ENCODE assay signal across 34 mouse cellular contexts in genomic region chr4:24808316-24808715, GRCm38 (mm10). TPM values are rescaled to one million over a fixed set of nuclear protein-coding genes. Genes with fewer than 3 reads are reported as not detected.
"Had no signal": no experiment of that assay in that cellular context is flagged by ENCODE, and none has a peak within 500 bp of the region (broad histone marks: within the 10 kb centered on the region; RNA-seq: fewer than 3 reads in every experiment).

No protein-coding gene starts in this region.

- H3K27ac ChIP-seq: limb, embryonic 10.5 days; limb, embryonic 12.5 days; limb, embryonic 13.5 days; limb, embryonic 15.5 days; liver, embryonic 12.5 days; liver, embryonic 13.5 days; liver, embryonic 14.5 days; liver, embryonic 15.5 days; lung, embryonic 15.5 days; macrophage; midbrain, embryonic 10.5 days; midbrain, embryonic 12.5 days; midbrain, embryonic 13.5 days; neural tube, embryonic 12.5 days had no signal

- DNase-seq: left cerebral cortex, postnatal 4 days; liver; liver, embryonic 13.5 days; liver, postnatal 0 days; lung, adult 18-20 months; lung, adult 2 months; lung, embryonic 14.5 days; lung, postnatal 10 days; lung, postnatal 14 days; lung, postnatal 36 days; lung, postnatal 4 days; midbrain, embryonic 14.5 days had no signal

- ATAC-seq: liver, embryonic 12.5 days; liver, postnatal 0 days; lung, postnatal 0 days; midbrain, embryonic 13.5 days; midbrain, embryonic 16.5 days had no signal

- H3K36me3 ChIP-seq: limb, embryonic 10.5 days; limb, embryonic 12.5 days; limb, embryonic 13.5 days; limb, embryonic 15.5 days; liver, embryonic 12.5 days; liver, embryonic 13.5 days; liver, embryonic 15.5 days; lung, embryonic 15.5 days; midbrain, embryonic 10.5 days; midbrain, embryonic 12.5 days; midbrain, embryonic 13.5 days; neural tube, embryonic 12.5 days had no signal

- H3K9me3 ChIP-seq: limb, embryonic 10.5 days; limb, embryonic 12.5 days; limb, embryonic 13.5 days; limb, embryonic 15.5 days; liver, embryonic 12.5 days; liver, embryonic 13.5 days; liver, embryonic 15.5 days; lung, embryonic 15.5 days; midbrain, embryonic 10.5 days; midbrain, embryonic 13.5 days; neural tube, embryonic 12.5 days had no signal

- H3K4me2 ChIP-seq: limb, embryonic 12.5 days; limb, embryonic 13.5 days; limb, embryonic 15.5 days; liver, embryonic 11.5 days; liver, embryonic 12.5 days; liver, embryonic 13.5 days; liver, embryonic 15.5 days; lung, embryonic 14.5 days; lung, embryonic 15.5 days; midbrain, embryonic 12.5 days; midbrain, embryonic 13.5 days; neural tube, embryonic 12.5 days had no signal

- H3K4me1 ChIP-seq: limb, embryonic 10.5 days; limb, embryonic 12.5 days; limb, embryonic 13.5 days; limb, embryonic 15.5 days; liver, embryonic 12.5 days; liver, embryonic 13.5 days; liver, embryonic 15.5 days; lung, embryonic 15.5 days; megakaryocyte, embryonic 14.5 days; midbrain, embryonic 10.5 days; midbrain, embryonic 12.5 days; midbrain, embryonic 13.5 days; neural tube, embryonic 12.5 days had no signal

- H3K9ac ChIP-seq: limb, embryonic 12.5 days; limb, embryonic 13.5 days; limb, embryonic 15.5 days; liver, embryonic 12.5 days; liver, embryonic 13.5 days; liver, embryonic 14.5 days; liver, embryonic 15.5 days; liver, postnatal 0 days; lung, embryonic 14.5 days; lung, embryonic 15.5 days; midbrain, embryonic 12.5 days; midbrain, embryonic 13.5 days; neural tube, embryonic 12.5 days had no signal

- H3K4me3 ChIP-seq: limb, embryonic 10.5 days; limb, embryonic 12.5 days; limb, embryonic 13.5 days; limb, embryonic 15.5 days; liver, embryonic 12.5 days; liver, embryonic 13.5 days; liver, embryonic 15.5 days; lung, embryonic 15.5 days; megakaryocyte, embryonic 14.5 days; midbrain, embryonic 10.5 days; midbrain, embryonic 12.5 days; midbrain, embryonic 13.5 days; myocyte; neural tube, embryonic 12.5 days had no signal

- H3K27me3 ChIP-seq: limb, embryonic 12.5 days; limb, embryonic 13.5 days; limb, embryonic 15.5 days; liver, embryonic 12.5 days; liver, embryonic 13.5 days; liver, embryonic 15.5 days; lung, embryonic 15.5 days; megakaryocyte, embryonic 14.5 days; midbrain, embryonic 12.5 days; midbrain, embryonic 13.5 days; neural tube, embryonic 12.5 days had no signal

RNA-seq across cellular contexts. Expression of gene Klhl32, which starts 42.6 kb away (rescaled TPM):
- total RNA-seq: megakaryocyte progenitor cell, adult 5-6 weeks; megakaryocyte, adult 5-6 weeks; megakaryocyte-erythroid progenitor cell, adult 5-6 weeks; monocyte, adult 5-6 weeks had no signal
- polyA plus RNA-seq: macrophage had no signal
